Mouse (Mus musculus): ENCODE results near the gene Dner. TPM values are rescaled to one million over a fixed set of nuclear protein-coding genes. Genes with fewer than 3 reads are reported as not detected.

The Dner gene
- polyA plus RNA-seq, 2 experiments, result 5.9 to 6.4 TPM

DNA sequence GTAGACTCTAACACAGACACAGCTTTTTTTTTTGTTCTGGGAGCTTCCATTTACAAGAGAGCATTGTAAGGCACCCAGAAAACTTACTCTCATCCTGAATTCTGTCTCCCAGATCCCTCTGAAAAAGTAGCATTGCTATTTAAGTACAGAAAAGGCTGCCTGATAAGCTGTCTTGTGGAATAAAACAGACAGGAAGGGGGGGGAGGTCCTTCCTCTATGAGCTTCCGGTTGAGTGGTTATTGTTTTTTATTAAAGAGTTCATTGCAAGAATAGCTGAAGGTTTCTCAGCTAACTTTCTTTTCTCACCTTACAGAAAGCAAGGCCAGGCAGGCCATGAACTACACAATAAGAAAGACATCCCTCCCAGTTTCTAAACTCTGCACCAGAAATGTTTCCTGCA is 77.9 kb downstream of the Dner start:
- H3K27me3 ChIP-seq (ENCODE audit: control insufficient read depth, insufficient read depth, low read length), result no peaks in the 10 kb centered on the region
- DNase-seq (ENCODE audit: low spot score), result no peak
- no peak overlapping the region for H3K9ac ChIP-seq (ENCODE audit: low read depth, low read length, severe bottlenecking)
- no peaks in the 10 kb centered on the region for H3K9me3 ChIP-seq (ENCODE audit: control insufficient read depth, low read length)
- no peak overlapping the region for H3K4me3 ChIP-seq (replicated peaks; ENCODE audit: low read length)
- no peaks in the 10 kb centered on the region for H3K36me3 ChIP-seq (ENCODE audit: control insufficient read depth, insufficient read depth, low read length)
- TF ChIP-seq POLR2A (IDR thresholded peaks at IDR 0.05; ENCODE audit: borderline replicate concordance, extremely low read depth, insufficient read depth, insufficient read length), result no peak
- no peak overlapping the region for H3K27ac ChIP-seq (replicated peaks; ENCODE audit: low read depth, low read length)
- no peaks in the 10 kb centered on the region; the same call in 1 of the 2 replicates for H3K4me1 ChIP-seq (ENCODE audit: control insufficient read depth, insufficient read depth, low read length)
- no peak for ATAC-seq (ENCODE audit: low FRiP score, low read depth)
- no peak overlapping the region for H3K4me2 ChIP-seq (replicated peaks; ENCODE audit: low read depth, low read length, severe bottlenecking)
- 76% methylated on average over 1 of the region's 1 CpGs for WGBS

DNA sequence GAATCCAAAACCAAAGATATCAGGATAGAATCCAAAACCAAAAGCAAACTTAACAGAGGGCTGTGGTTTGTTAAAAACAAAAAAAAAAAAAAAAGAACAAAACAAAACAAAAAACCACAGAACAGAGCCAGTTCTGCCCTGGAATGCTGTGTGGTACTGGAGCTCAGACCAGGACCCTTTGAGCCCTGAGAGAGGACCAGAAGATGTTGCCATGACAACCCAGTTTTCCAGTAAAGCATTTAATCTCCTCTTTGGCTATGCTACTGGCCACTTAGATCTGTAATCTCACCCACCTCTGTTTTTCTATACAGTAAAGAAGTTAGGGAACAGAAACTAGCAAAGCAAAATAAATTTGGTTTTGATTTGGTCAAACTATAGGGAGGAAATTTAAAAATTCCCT is 79.9 kb downstream of the Dner start:
- H3K4me2 ChIP-seq (replicated peaks; ENCODE audit: low read depth, low read length, severe bottlenecking), result no peak overlapping the region
- no peaks in the 10 kb centered on the region for H3K9me3 ChIP-seq (ENCODE audit: control insufficient read depth, low read length)
- no peak overlapping the region for H3K9ac ChIP-seq (ENCODE audit: low read depth, low read length, severe bottlenecking)
- H3K27ac ChIP-seq (replicated peaks; ENCODE audit: low read depth, low read length), result no peak overlapping the region
- ATAC-seq (ENCODE audit: low FRiP score, low read depth) (no peak), DNase-seq (ENCODE audit: low spot score) (no peak)
- TF ChIP-seq POLR2A (IDR thresholded peaks at IDR 0.05; ENCODE audit: borderline replicate concordance, extremely low read depth, insufficient read depth, insufficient read length), result no peak
- H3K4me3 ChIP-seq (replicated peaks; ENCODE audit: low read length), result no peak overlapping the region
- H3K4me1 ChIP-seq (ENCODE audit: control insufficient read depth, insufficient read depth, low read length), result no peaks in the 10 kb centered on the region; the same call in 1 of the 2 replicates
- no peaks in the 10 kb centered on the region for H3K27me3 ChIP-seq (ENCODE audit: control insufficient read depth, insufficient read depth, low read length)
- H3K36me3 ChIP-seq (ENCODE audit: control insufficient read depth, insufficient read depth, low read length), result no peaks in the 10 kb centered on the region

DNA sequence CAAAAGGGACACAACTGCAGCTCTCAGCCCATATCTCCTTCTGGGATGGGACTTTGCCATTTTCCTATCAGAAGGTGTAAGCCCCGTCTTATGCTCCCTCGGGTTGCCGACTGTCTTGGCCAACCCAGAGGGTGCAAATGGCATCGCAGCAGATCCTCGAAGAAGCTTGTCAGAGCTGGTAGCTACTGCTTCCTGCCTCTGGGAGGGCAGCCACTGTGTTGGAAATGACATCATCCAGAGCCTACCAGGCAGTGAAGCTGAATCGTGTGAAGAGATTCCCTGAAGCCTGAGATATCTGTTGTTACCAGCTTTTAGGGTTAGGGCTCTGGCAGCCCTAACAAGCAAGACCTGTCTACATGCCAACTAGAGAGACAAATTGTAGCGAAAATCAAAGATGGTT is 81.4 kb downstream of the Dner start:
- WGBS, result 69% methylated on average over 7 of the region's 7 CpGs
- no peak for ATAC-seq (ENCODE audit: low FRiP score, low read depth)

DNA sequence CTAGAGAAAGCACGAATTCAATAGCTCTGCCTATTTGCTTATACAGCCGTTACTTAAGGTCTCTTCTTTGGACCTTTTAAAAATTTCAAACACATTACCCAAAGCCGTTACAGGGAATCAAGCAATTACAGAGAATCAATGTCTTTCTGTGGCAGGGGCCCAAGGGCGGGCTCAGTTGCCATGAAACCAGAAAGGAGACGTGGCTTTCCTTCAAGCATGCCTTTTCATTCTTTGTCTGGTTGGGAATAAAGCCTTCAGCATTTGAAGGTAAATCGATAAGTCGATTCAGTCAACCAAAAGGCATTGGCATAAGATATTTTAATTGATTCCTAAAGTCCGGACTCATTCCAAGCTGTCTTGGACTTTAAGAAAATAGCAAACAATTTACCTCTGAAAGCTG is 82.9 kb downstream of the Dner start:
- Histone ChIP-seq H3K27me3 (ENCODE audit: control insufficient read depth, insufficient read depth, low read length) (no peaks in the 10 kb centered on the region), H3K4me1 (ENCODE audit: control insufficient read depth, insufficient read depth, low read length) (no peaks in the 10 kb centered on the region), H3K27ac (replicated peaks; ENCODE audit: low read depth, low read length) (no peak overlapping the region), H3K36me3 (ENCODE audit: control insufficient read depth, insufficient read depth, low read length) (no peaks in the 10 kb centered on the region), H3K4me2 (replicated peaks; ENCODE audit: low read depth, low read length, severe bottlenecking) (no peak overlapping the region), H3K9me3 (ENCODE audit: control insufficient read depth, low read length) (no peaks in the 10 kb centered on the region), H3K9ac (ENCODE audit: low read depth, low read length, severe bottlenecking) (no peak overlapping the region), H3K4me3 (replicated peaks; ENCODE audit: low read length) (no peak overlapping the region)
- DNase-seq (ENCODE audit: low spot score), result no peak
- ATAC-seq (ENCODE audit: low FRiP score, low read depth), result no peak
- WGBS, result 75% methylated on average over 8 of the region's 8 CpGs
- TF ChIP-seq POLR2A (IDR thresholded peaks at IDR 0.05; ENCODE audit: borderline replicate concordance, extremely low read depth, insufficient read depth, insufficient read length), result no peak

More for the DNA sequence above, 81.4 kb downstream of the Dner start:
- no peak overlapping the region for H3K4me3 ChIP-seq (replicated peaks; ENCODE audit: low read length)
- H3K27me3 ChIP-seq (ENCODE audit: control insufficient read depth, insufficient read depth, low read length), result no peaks in the 10 kb centered on the region
- no peaks in the 10 kb centered on the region for H3K9me3 ChIP-seq (ENCODE audit: control insufficient read depth, low read length)
- no peak overlapping the region for H3K27ac ChIP-seq (replicated peaks; ENCODE audit: low read depth, low read length)
- DNase-seq (ENCODE audit: low spot score), result no peak
- TF ChIP-seq POLR2A (IDR thresholded peaks at IDR 0.05; ENCODE audit: borderline replicate concordance, extremely low read depth, insufficient read depth, insufficient read length), result no peak
- no peaks in the 10 kb centered on the region; the same call in 1 of the 2 replicates for H3K4me1 ChIP-seq (ENCODE audit: control insufficient read depth, insufficient read depth, low read length)
- no peak overlapping the region for H3K4me2 ChIP-seq (replicated peaks; ENCODE audit: low read depth, low read length, severe bottlenecking)
- H3K9ac ChIP-seq (ENCODE audit: low read depth, low read length, severe bottlenecking), result no peak overlapping the region
- H3K36me3 ChIP-seq (ENCODE audit: control insufficient read depth, insufficient read depth, low read length), result no peaks in the 10 kb centered on the region

DNA sequence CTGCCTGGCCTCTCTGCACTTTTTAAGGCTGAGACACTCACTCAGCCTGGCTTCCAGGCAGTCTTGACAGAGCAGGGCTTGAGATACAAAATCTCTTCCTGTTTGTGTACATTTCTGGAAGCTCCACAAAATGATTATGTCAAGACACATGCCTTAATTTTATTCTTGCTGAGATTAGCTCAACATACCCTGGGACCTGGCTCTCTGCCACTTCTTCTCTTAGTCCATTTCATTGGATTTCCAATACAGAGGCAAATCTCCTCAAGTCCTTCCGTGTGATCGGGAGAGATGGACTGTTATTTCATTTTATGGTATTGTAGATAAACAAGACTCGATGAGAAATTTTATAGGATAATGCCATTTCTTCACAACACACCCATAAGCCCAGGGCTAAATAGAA is 84.7 kb downstream of the Dner start:
- Histone ChIP-seq H3K9me3 (ENCODE audit: control insufficient read depth, low read length) (no peaks in the 10 kb centered on the region), H3K9ac (ENCODE audit: low read depth, low read length, severe bottlenecking) (no peak overlapping the region), H3K36me3 (ENCODE audit: control insufficient read depth, insufficient read depth, low read length) (no peaks in the 10 kb centered on the region), H3K4me1 (ENCODE audit: control insufficient read depth, insufficient read depth, low read length) (no peaks in the 10 kb centered on the region), H3K27ac (replicated peaks; ENCODE audit: low read depth, low read length) (no peak overlapping the region), H3K27me3 (ENCODE audit: control insufficient read depth, insufficient read depth, low read length) (no peaks in the 10 kb centered on the region), H3K4me3 (replicated peaks; ENCODE audit: low read length) (no peak overlapping the region), H3K4me2 (replicated peaks; ENCODE audit: low read depth, low read length, severe bottlenecking) (no peak overlapping the region)
- ATAC-seq (ENCODE audit: low FRiP score, low read depth) (no peak), DNase-seq (ENCODE audit: low spot score) (no peak)
- no peak for TF ChIP-seq POLR2A (IDR thresholded peaks at IDR 0.05; ENCODE audit: borderline replicate concordance, extremely low read depth, insufficient read depth, insufficient read length)
- 84% methylated on average over 3 of the region's 3 CpGs for WGBS

DNA sequence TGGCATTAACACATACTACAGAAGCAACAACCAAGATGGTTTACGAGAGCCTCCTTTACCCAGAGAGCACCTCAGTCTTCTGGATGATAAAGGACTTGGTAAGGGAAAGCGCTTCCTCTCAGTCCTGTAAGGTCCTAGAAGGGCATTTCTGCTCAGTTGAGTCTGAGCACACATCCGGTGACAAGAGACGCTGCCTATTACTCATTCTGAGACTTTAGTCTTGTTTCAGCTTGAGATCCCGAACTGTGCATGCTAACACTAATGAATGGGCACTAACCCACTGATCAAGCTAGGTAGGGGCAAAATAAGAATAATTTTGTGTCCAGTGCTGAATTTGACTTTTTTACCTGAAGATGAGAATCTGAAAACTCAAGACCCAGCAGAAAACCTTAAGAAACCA is 97.0 kb downstream of the Dner start:
- H3K27me3 ChIP-seq (ENCODE audit: control insufficient read depth, insufficient read depth, low read length), result no peaks in the 10 kb centered on the region
- no peak overlapping the region for H3K9ac ChIP-seq (ENCODE audit: low read depth, low read length, severe bottlenecking)
- DNase-seq (ENCODE audit: low spot score), result no peak
- H3K27ac ChIP-seq (replicated peaks; ENCODE audit: low read depth, low read length), result no peak overlapping the region
- H3K4me1 ChIP-seq (ENCODE audit: control insufficient read depth, insufficient read depth, low read length), result no peaks in the 10 kb centered on the region
- H3K4me2 ChIP-seq (replicated peaks; ENCODE audit: low read depth, low read length, severe bottlenecking), result no peak overlapping the region
- ATAC-seq (ENCODE audit: low FRiP score, low read depth), result no peak
- no peak for TF ChIP-seq POLR2A (IDR thresholded peaks at IDR 0.05; ENCODE audit: borderline replicate concordance, extremely low read depth, insufficient read depth, insufficient read length)
- H3K4me3 ChIP-seq (replicated peaks; ENCODE audit: low read length), result no peak overlapping the region
- no peaks in the 10 kb centered on the region for H3K9me3 ChIP-seq (ENCODE audit: control insufficient read depth, low read length)
- WGBS, result 88% methylated on average over 5 of the region's 5 CpGs
- H3K36me3 ChIP-seq (ENCODE audit: control insufficient read depth, insufficient read depth, low read length), result no peaks in the 10 kb centered on the region

All from limb, embryonic 14.5 days (tissue).